ENCODE assay signal across 12 mouse cellular contexts in genomic region chr4:88782335-88782734, GRCm38 (mm10). TPM values are rescaled to one million over a fixed set of nuclear protein-coding genes. Genes with fewer than 3 reads are reported as not detected.
DNase-seq lines count a peak whose midpoint lies in the region; ATAC-seq and TF ChIP-seq lines count a peak whose summit lies in the region.
"Not testable (repeated sequence)": the region's sequence is repeated elsewhere in the genome, so short reads cannot be mapped to it uniquely, and the experiment has no call there.
"Had no signal": no experiment of that assay in that cellular context is flagged by ENCODE, and none has a peak within 500 bp of the region (broad histone marks: within the 10 kb centered on the region; RNA-seq: fewer than 3 reads in every experiment).

No protein-coding gene starts in this region.

- TF ChIP-seq EP300 in lung, postnatal 0 days (IDR thresholded peaks at IDR 0.05) = not testable (repeated sequence)

- not testable (repeated sequence) for H3K9me3 ChIP-seq in embryonic facial prominence, embryonic 13.5 days; hindbrain, embryonic 11.5 days (ENCODE audit: control insufficient read depth, low read length); limb, embryonic 15.5 days; lung, postnatal 0 days (ENCODE audit: low read length); neural tube, embryonic 13.5 days

- H3K4me3 ChIP-seq in embryonic facial prominence, embryonic 13.5 days = peak overlapping the region; percentile 30
- not testable (repeated sequence) for H3K4me3 ChIP-seq in hindbrain, embryonic 11.5 days (ENCODE audit: low read depth, low read length); lung, postnatal 0 days (ENCODE audit: low read depth, low read length)
- H3K4me3 ChIP-seq in limb, embryonic 15.5 days = peak overlapping the region; percentile 24; the same call in 1 of the 2 replicates
- H3K4me3 ChIP-seq in neural tube, embryonic 13.5 days = peak overlapping the region; percentile 19; the same call in 1 of the 2 replicates

- 0% methylated on average over 14 of the region's 31 CpGs for WGBS in embryonic facial prominence, embryonic 13.5 days
- 0% methylated on average over 3 of the region's 31 CpGs for WGBS in hindbrain, embryonic 11.5 days
- 0% methylated on average over 10 of the region's 31 CpGs for WGBS in limb, embryonic 15.5 days
- WGBS in lung, postnatal 0 days = 2% methylated on average over 10 of the region's 31 CpGs
- 0% methylated on average over 3 of the region's 31 CpGs for WGBS in neural tube, embryonic 13.5 days

- ATAC-seq in embryonic facial prominence, embryonic 13.5 days (ENCODE audit: insufficient number of reproducible peaks, insufficient read depth, low FRiP score, low TSS enrichment, low read depth); hindbrain, embryonic 11.5 days (ENCODE audit: low FRiP score); limb, embryonic 15.5 days (ENCODE audit: insufficient number of reproducible peaks, low FRiP score, low TSS enrichment, low read depth); lung, postnatal 0 days; neural tube, embryonic 13.5 days (ENCODE audit: low read depth): not testable (repeated sequence)

- peak; percentile 26; the same call in 1 of the 2 replicates for TF ChIP-seq CTCF in lung, postnatal 0 days (IDR thresholded peaks at IDR 0.05)

- H3K9ac ChIP-seq in embryonic facial prominence, embryonic 13.5 days = 0 out of 2 replicates have a peak overlapping the region, but pooled peaks have one; percentile 21
- H3K9ac ChIP-seq in hindbrain, embryonic 11.5 days (ENCODE audit: low read depth, low read length); limb, embryonic 15.5 days; lung, postnatal 0 days (replicated peaks; ENCODE audit: low read depth); neural tube, embryonic 13.5 days: not testable (repeated sequence)

- not testable (repeated sequence) for H3K27me3 ChIP-seq in embryonic facial prominence, embryonic 13.5 days; hindbrain, embryonic 11.5 days (ENCODE audit: control insufficient read depth, insufficient read depth, low read length); limb, embryonic 15.5 days; lung, postnatal 0 days (replicated peaks; ENCODE audit: insufficient read depth, low read length); neural tube, embryonic 13.5 days

- DNase-seq in heart, adult 18-20 months = peak; percentile 7 to 47
- not testable (repeated sequence) for DNase-seq in hindbrain, embryonic 11.5 days (ENCODE audit: low spot score); lung, postnatal 0 days (ENCODE audit: low spot score)
- DNase-seq in kidney, adult 9 months = peak; percentile 40

- not testable (repeated sequence) for H3K27ac ChIP-seq in embryonic facial prominence, embryonic 13.5 days; hindbrain, embryonic 11.5 days (ENCODE audit: low read depth, low read length); lung, postnatal 0 days (ENCODE audit: low read length); neural tube, embryonic 13.5 days (replicated peaks)
- peak overlapping the region; percentile 65 for H3K27ac ChIP-seq in limb, embryonic 15.5 days

- H3K36me3 ChIP-seq in embryonic facial prominence, embryonic 13.5 days; hindbrain, embryonic 11.5 days (ENCODE audit: control insufficient read depth, insufficient read depth, low read length); limb, embryonic 15.5 days; lung, postnatal 0 days (ENCODE audit: insufficient read depth, low read length); neural tube, embryonic 13.5 days: not testable (repeated sequence)

- peak overlapping the region; percentile 47 for H3K4me2 ChIP-seq in embryonic facial prominence, embryonic 13.5 days
- peak overlapping the region; percentile 28; the same call in 1 of the 2 replicates for H3K4me2 ChIP-seq in hindbrain, embryonic 11.5 days (replicated peaks; ENCODE audit: low read depth, low read length)
- H3K4me2 ChIP-seq in limb, embryonic 15.5 days = peak overlapping the region; percentile 34
- H3K4me2 ChIP-seq in lung, postnatal 0 days (replicated peaks; ENCODE audit: low read depth, low read length) = 0 out of 2 replicates have a peak overlapping the region, but pooled peaks have one; percentile 28
- H3K4me2 ChIP-seq in neural tube, embryonic 13.5 days = peak overlapping the region; percentile 41

- H3K4me1 ChIP-seq in embryonic facial prominence, embryonic 13.5 days; hindbrain, embryonic 11.5 days (replicated peaks; ENCODE audit: control insufficient read depth, insufficient read depth, low read length); limb, embryonic 15.5 days; lung, postnatal 0 days (ENCODE audit: insufficient read depth, low read depth, low read length); neural tube, embryonic 13.5 days (replicated peaks): not testable (repeated sequence)

RNA-seq across cellular contexts. Expression of gene Ifnz, which starts 0.4 kb away (rescaled TPM):
- not detected in 2 replicates for polyA plus RNA-seq in embryonic facial prominence, embryonic 13.5 days (2015; fragmentation: Nextera tagmentation; extraction: Ambion mirVana)
- not detected for total RNA-seq in heart, adult 18-20 months (2021)
- not detected in 2 replicates for polyA plus RNA-seq in hindbrain, embryonic 11.5 days (2014; fragmentation: Nextera tagmentation; extraction: Ambion mirVana)
- polyA plus RNA-seq in limb, embryonic 15.5 days (2015; fragmentation: Nextera tagmentation; extraction: Ambion mirVana) = 0.26 and 0.37 TPM in 2 replicates
- 0.26 and 0.61 TPM in 2 replicates for polyA plus RNA-seq in lung, postnatal 0 days (2015; fragmentation: Nextera tagmentation; extraction: Ambion mirVana)
- polyA plus RNA-seq in neural tube, embryonic 13.5 days (2015; fragmentation: Nextera tagmentation; extraction: Ambion mirVana) = not detected in 2 replicates
- total RNA-seq: gastrocnemius, adult 18-20 months; heart, postnatal 36 days; layer of hippocampus, adult 8-10 months; left cerebral cortex, postnatal 14 days; megakaryocyte-erythroid progenitor cell, adult 5-6 weeks had no signal

RNA-seq across cellular contexts. Expression of gene Gm13272, which starts 2.7 kb away (rescaled TPM):
- not detected in 2 replicates for polyA plus RNA-seq in embryonic facial prominence, embryonic 13.5 days (2015; fragmentation: Nextera tagmentation; extraction: Ambion mirVana)
- total RNA-seq in heart, adult 18-20 months (2021) = not detected
- polyA plus RNA-seq in hindbrain, embryonic 11.5 days (2014; fragmentation: Nextera tagmentation; extraction: Ambion mirVana) = not detected in 2 replicates
- polyA plus RNA-seq in limb, embryonic 15.5 days (2015; fragmentation: Nextera tagmentation; extraction: Ambion mirVana) = not detected in 2 replicates
- polyA plus RNA-seq in lung, postnatal 0 days (2015; fragmentation: Nextera tagmentation; extraction: Ambion mirVana) = not detected in 2 replicates
- not detected in 2 replicates for polyA plus RNA-seq in neural tube, embryonic 13.5 days (2015; fragmentation: Nextera tagmentation; extraction: Ambion mirVana)
- total RNA-seq: gastrocnemius, adult 18-20 months; heart, postnatal 36 days; layer of hippocampus, adult 8-10 months; left cerebral cortex, postnatal 14 days; megakaryocyte-erythroid progenitor cell, adult 5-6 weeks had no signal

RNA-seq across cellular contexts. Expression of gene Gm13276, which starts 3.2 kb away (rescaled TPM):
- not detected in 2 replicates for polyA plus RNA-seq in embryonic facial prominence, embryonic 13.5 days (2015; fragmentation: Nextera tagmentation; extraction: Ambion mirVana)
- total RNA-seq in heart, adult 18-20 months (2021) = not detected
- not detected in 2 replicates for polyA plus RNA-seq in hindbrain, embryonic 11.5 days (2014; fragmentation: Nextera tagmentation; extraction: Ambion mirVana)
- not detected in 2 replicates for polyA plus RNA-seq in limb, embryonic 15.5 days (2015; fragmentation: Nextera tagmentation; extraction: Ambion mirVana)
- 0.30 TPM in 1 of 2 replicates, not detected in the other for polyA plus RNA-seq in lung, postnatal 0 days (2015; fragmentation: Nextera tagmentation; extraction: Ambion mirVana)
- not detected in 2 replicates for polyA plus RNA-seq in neural tube, embryonic 13.5 days (2015; fragmentation: Nextera tagmentation; extraction: Ambion mirVana)
- total RNA-seq: gastrocnemius, adult 18-20 months; heart, postnatal 36 days; layer of hippocampus, adult 8-10 months; left cerebral cortex, postnatal 14 days; megakaryocyte-erythroid progenitor cell, adult 5-6 weeks had no signal

RNA-seq across cellular contexts. Expression of gene Gm13289, which starts 5.6 kb away (rescaled TPM):
- polyA plus RNA-seq in embryonic facial prominence, embryonic 13.5 days (2015; fragmentation: Nextera tagmentation; extraction: Ambion mirVana) = not detected in 2 replicates
- total RNA-seq in heart, adult 18-20 months (2021) = not detected
- polyA plus RNA-seq in hindbrain, embryonic 11.5 days (2014; fragmentation: Nextera tagmentation; extraction: Ambion mirVana) = not detected in 2 replicates
- not detected in 2 replicates for polyA plus RNA-seq in limb, embryonic 15.5 days (2015; fragmentation: Nextera tagmentation; extraction: Ambion mirVana)
- polyA plus RNA-seq in lung, postnatal 0 days (2015; fragmentation: Nextera tagmentation; extraction: Ambion mirVana) = not detected in 2 replicates
- polyA plus RNA-seq in neural tube, embryonic 13.5 days (2015; fragmentation: Nextera tagmentation; extraction: Ambion mirVana) = not detected in 2 replicates
- total RNA-seq: gastrocnemius, adult 18-20 months; heart, postnatal 36 days; layer of hippocampus, adult 8-10 months; left cerebral cortex, postnatal 14 days; megakaryocyte-erythroid progenitor cell, adult 5-6 weeks had no signal

RNA-seq across cellular contexts. Expression of gene Gm13277, which starts 6.1 kb away (rescaled TPM):
- not detected in 2 replicates for polyA plus RNA-seq in embryonic facial prominence, embryonic 13.5 days (2015; fragmentation: Nextera tagmentation; extraction: Ambion mirVana)
- total RNA-seq in heart, adult 18-20 months (2021) = not detected
- not detected in 2 replicates for polyA plus RNA-seq in hindbrain, embryonic 11.5 days (2014; fragmentation: Nextera tagmentation; extraction: Ambion mirVana)
- not detected in 2 replicates for polyA plus RNA-seq in limb, embryonic 15.5 days (2015; fragmentation: Nextera tagmentation; extraction: Ambion mirVana)
- polyA plus RNA-seq in lung, postnatal 0 days (2015; fragmentation: Nextera tagmentation; extraction: Ambion mirVana) = not detected in 2 replicates
- polyA plus RNA-seq in neural tube, embryonic 13.5 days (2015; fragmentation: Nextera tagmentation; extraction: Ambion mirVana) = not detected in 2 replicates
- total RNA-seq: gastrocnemius, adult 18-20 months; heart, postnatal 36 days; layer of hippocampus, adult 8-10 months; left cerebral cortex, postnatal 14 days; megakaryocyte-erythroid progenitor cell, adult 5-6 weeks had no signal
